Comparison of ENCODE assay signal across 9 mouse cellular contexts in the genomic region with DNA sequence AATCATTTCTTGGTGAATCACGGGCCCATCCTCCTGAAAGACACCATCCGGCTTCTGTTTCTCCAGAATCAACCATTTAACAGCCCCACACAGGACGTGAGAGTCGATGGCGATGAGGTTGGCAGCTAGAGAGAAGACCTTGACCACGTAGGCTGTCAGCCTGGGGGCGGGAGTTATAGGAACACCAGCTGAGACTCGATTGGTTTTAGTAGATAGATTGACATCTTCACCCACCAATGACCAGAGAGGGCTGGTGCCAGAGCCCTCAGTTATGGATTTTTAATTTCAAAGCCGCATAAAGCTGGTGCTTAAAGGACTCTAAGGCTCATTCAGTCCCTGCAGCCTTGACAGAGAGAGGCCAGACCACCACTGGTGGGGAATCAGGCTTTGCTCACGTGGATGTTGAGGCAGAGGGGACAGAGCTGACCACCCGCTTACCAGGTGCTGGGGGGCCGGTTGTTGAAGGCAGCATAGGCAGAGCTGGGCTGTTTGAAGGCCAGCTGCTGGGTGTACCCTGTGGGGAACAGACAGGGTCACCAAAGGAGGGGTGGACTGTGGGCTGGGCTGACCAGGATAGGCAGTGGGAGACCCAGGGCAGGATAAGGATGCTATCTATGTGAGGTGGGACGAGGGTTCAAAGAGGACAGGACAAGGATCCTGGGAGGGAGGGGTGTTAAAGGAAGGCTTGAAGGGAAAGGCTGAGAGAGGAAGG. TPM values are rescaled to one million over a fixed set of nuclear protein-coding genes. Genes with fewer than 3 reads are reported as not detected.
A peak's percentile ranks its signal among the peaks of the same experiment; 100 is the strongest.
DNase-seq lines count a peak whose midpoint lies in the region; ATAC-seq lines count a peak whose summit lies in the region.
"Had no signal": no experiment of that assay in that cellular context is flagged by ENCODE, and none has a peak within 500 bp of the region (broad histone marks: within the 10 kb centered on the region; RNA-seq: fewer than 3 reads in every experiment).

No protein-coding gene starts in this region.

- H3K27me3 ChIP-seq in kidney, embryonic 14.5 days (ENCODE audit: control insufficient read depth, insufficient read depth, low read length): no peaks in the 10 kb centered on the region
- no peaks in the 10 kb centered on the region for H3K27me3 ChIP-seq in hindbrain, embryonic 14.5 days (ENCODE audit: control insufficient read depth, insufficient read depth, low read length)
- H3K27me3 ChIP-seq in neural tube, embryonic 14.5 days (ENCODE audit: control insufficient read depth, insufficient read depth, low read length): no peaks in the 10 kb centered on the region

- peak; percentile 47; the same call in 1 of the 2 replicates for ATAC-seq in kidney, embryonic 14.5 days (ENCODE audit: low FRiP score, low TSS enrichment)
- peak; percentile 77 for ATAC-seq in hindbrain, embryonic 14.5 days (ENCODE audit: low FRiP score)
- peak; percentile 87 for ATAC-seq in neural tube, embryonic 14.5 days (ENCODE audit: low read depth)

- intact Hi-C loops in heart, postnatal 36 days (cut with DNase I): no loop called here

- H3K36me3 ChIP-seq in kidney, embryonic 14.5 days (ENCODE audit: control insufficient read depth, insufficient read depth, low read length): no peaks in the 10 kb centered on the region
- H3K36me3 ChIP-seq in hindbrain, embryonic 14.5 days (replicated peaks; ENCODE audit: control insufficient read depth, insufficient read depth): no peaks in the 10 kb centered on the region
- no peaks in the 10 kb centered on the region for H3K36me3 ChIP-seq in neural tube, embryonic 14.5 days (ENCODE audit: control insufficient read depth, insufficient read depth, low read length)

- H3K4me1 ChIP-seq in kidney, embryonic 14.5 days (ENCODE audit: control insufficient read depth, insufficient read depth, low read length): no peaks in the 10 kb centered on the region
- H3K4me1 ChIP-seq in hindbrain, embryonic 14.5 days (replicated peaks; ENCODE audit: control insufficient read depth, insufficient read depth, low read length): no peaks in the 10 kb centered on the region
- H3K4me1 ChIP-seq in neural tube, embryonic 14.5 days (ENCODE audit: control insufficient read depth, insufficient read depth, low read length): no peaks in the 10 kb centered on the region

- no peak overlapping the region for H3K9ac ChIP-seq in kidney, embryonic 14.5 days (ENCODE audit: low read depth, low read length)
- 0 out of 2 replicates have a peak overlapping the region, but pooled peaks have one; percentile 9 for H3K9ac ChIP-seq in hindbrain, embryonic 14.5 days
- H3K9ac ChIP-seq in neural tube, embryonic 14.5 days (replicated peaks; ENCODE audit: low read depth, low read length): 0 out of 2 replicates have a peak overlapping the region, but pooled peaks have one; percentile 8

- H3K4me2 ChIP-seq in kidney, embryonic 14.5 days (replicated peaks; ENCODE audit: low read depth, low read length): no peak overlapping the region
- H3K4me2 ChIP-seq in hindbrain, embryonic 14.5 days (replicated peaks): peak overlapping the region; percentile 36
- H3K4me2 ChIP-seq in neural tube, embryonic 14.5 days (ENCODE audit: low read depth, low read length): 0 out of 2 replicates have a peak overlapping the region, but pooled peaks have one; percentile 21

- DNase-seq in kidney, adult 11 months: no peak
- peak; percentile 63 for DNase-seq in ZHBTc4 (ENCODE audit: low read depth, low spot score)
- DNase-seq in hindbrain, embryonic 14.5 days (ENCODE audit: low spot score): peak; percentile 71
- no peak for DNase-seq in heart, postnatal 36 days
- DNase-seq in right cerebral cortex, postnatal 4 days: no peak
- DNase-seq in adrenal gland, postnatal 36 days: no peak

- no peak overlapping the region for H3K27ac ChIP-seq in kidney, embryonic 14.5 days (ENCODE audit: low read depth, low read length)
- H3K27ac ChIP-seq in hindbrain, embryonic 14.5 days: no peak overlapping the region
- H3K27ac ChIP-seq in neural tube, embryonic 14.5 days (ENCODE audit: low read depth, low read length): no peak overlapping the region

- WGBS in kidney, embryonic 14.5 days: 41% methylated on average over 13 of the region's 13 CpGs
- 46% methylated on average over 13 of the region's 13 CpGs for WGBS in hindbrain, embryonic 14.5 days
- 52% methylated on average over 13 of the region's 13 CpGs for WGBS in neural tube, embryonic 14.5 days

- H3K9me3 ChIP-seq in kidney, embryonic 14.5 days (ENCODE audit: control insufficient read depth, low read length): no peaks in the 10 kb centered on the region
- H3K9me3 ChIP-seq in hindbrain, embryonic 14.5 days (ENCODE audit: control insufficient read depth, low read length): no peaks in the 10 kb centered on the region
- H3K9me3 ChIP-seq in neural tube, embryonic 14.5 days (ENCODE audit: control insufficient read depth, low read length): no peaks in the 10 kb centered on the region

- no peak overlapping the region for H3K4me3 ChIP-seq in kidney, embryonic 14.5 days (ENCODE audit: low read length)
- no peak overlapping the region for H3K4me3 ChIP-seq in hindbrain, embryonic 14.5 days (replicated peaks; ENCODE audit: low read length)
- H3K4me3 ChIP-seq in neural tube, embryonic 14.5 days (ENCODE audit: low read depth, low read length): no peak overlapping the region

RNA-seq across cellular contexts. Expression of a gene that starts 13.1 kb away (rescaled TPM):
- 0.19 and 1.2 TPM in 2 replicates for polyA plus RNA-seq in kidney, embryonic 14.5 days (2014; fragmentation: Nextera tagmentation; extraction: Ambion mirVana)
- polyA plus RNA-seq in hindbrain, embryonic 14.5 days (2014; fragmentation: Nextera tagmentation; extraction: Ambion mirVana): 2.0 and 2.7 TPM in 2 replicates
- polyA plus RNA-seq in neural tube, embryonic 14.5 days (2014; fragmentation: Nextera tagmentation; extraction: Ambion mirVana): 0.82 and 2.7 TPM in 2 replicates
- total RNA-seq in heart, postnatal 36 days (2021): 10 to 100 TPM; 96.2 to 97.5 TPM
- total RNA-seq in adrenal gland, postnatal 36 days (2021): 100 to 1,000 TPM; 231 to 623 TPM

RNA-seq across cellular contexts. Expression of a gene that starts 20.9 kb away (rescaled TPM):
- not detected in 2 replicates for polyA plus RNA-seq in kidney, embryonic 14.5 days (2014; fragmentation: Nextera tagmentation; extraction: Ambion mirVana)
- 0.13 TPM in 1 of 2 replicates, not detected in the other for polyA plus RNA-seq in hindbrain, embryonic 14.5 days (2014; fragmentation: Nextera tagmentation; extraction: Ambion mirVana)
- polyA plus RNA-seq in neural tube, embryonic 14.5 days (2014; fragmentation: Nextera tagmentation; extraction: Ambion mirVana): not detected in 2 replicates
- not detected for total RNA-seq in heart, postnatal 36 days (2021)
- under 1 TPM; 0.17 to 0.20 TPM for total RNA-seq in adrenal gland, postnatal 36 days (2021)
- total RNA-seq: left cerebral cortex, postnatal 25 days had no signal

RNA-seq across cellular contexts. Expression of a gene that starts 33.4 kb away (rescaled TPM):
- polyA plus RNA-seq in kidney, embryonic 14.5 days (2014; fragmentation: Nextera tagmentation; extraction: Ambion mirVana): 32.8 and 36.8 TPM in 2 replicates
- polyA plus RNA-seq in hindbrain, embryonic 14.5 days (2014; fragmentation: Nextera tagmentation; extraction: Ambion mirVana): 22.1 and 24.3 TPM in 2 replicates
- 23.1 and 24.9 TPM in 2 replicates for polyA plus RNA-seq in neural tube, embryonic 14.5 days (2014; fragmentation: Nextera tagmentation; extraction: Ambion mirVana)
- total RNA-seq in heart, postnatal 36 days (2021): 10 to 100 TPM; 32.0 to 32.1 TPM
- total RNA-seq in adrenal gland, postnatal 36 days (2021): 10 to 100 TPM; 78.7 to 94.2 TPM

RNA-seq across cellular contexts. Expression of a gene that starts 34.4 kb away (rescaled TPM):
- polyA plus RNA-seq in kidney, embryonic 14.5 days (2014; fragmentation: Nextera tagmentation; extraction: Ambion mirVana): 29.7 and 37.1 TPM in 2 replicates
- polyA plus RNA-seq in hindbrain, embryonic 14.5 days (2014; fragmentation: Nextera tagmentation; extraction: Ambion mirVana): 9.5 and 10.1 TPM in 2 replicates
- 5.4 and 9.0 TPM in 2 replicates for polyA plus RNA-seq in neural tube, embryonic 14.5 days (2014; fragmentation: Nextera tagmentation; extraction: Ambion mirVana)
- total RNA-seq in heart, postnatal 36 days (2021): 100 to 1,000 TPM; 113 to 124 TPM
- total RNA-seq in adrenal gland, postnatal 36 days (2021): 10 to 100 TPM; 50.1 to 52.0 TPM

Comparison
In these comparisons a context has a peak if more than half of its experiments do, and no peak if none do; other contexts are left out.
1. DNase-seq: peak in ZHBTc4 (single experiment) and hindbrain, embryonic 14.5 days (single experiment); none in kidney, adult 11 months (single experiment), heart, postnatal 36 days (0 of 2), right cerebral cortex, postnatal 4 days (single experiment) and adrenal gland, postnatal 36 days (0 of 2).
2. Peak in every context shown above with its lines, with median percentiles within 50 percentile points of each other: ATAC-seq.